Mouse (Mus musculus): ENCODE measurements around the gene Eif4b. TPM values are rescaled to one million over a fixed set of nuclear protein-coding genes. Genes with fewer than 3 reads are reported as not detected.

The Eif4b gene
- polyA plus RNA-seq, 1 experiment = 59.7 TPM

GRCm38 (mm10) chr15:102110701-102111494 is 37.3 kb downstream of the Eif4b start:
- 72% methylated on average over 29 of the region's 29 CpGs for WGBS
- no peak for TF ChIP-seq CTCF (IDR thresholded peaks at IDR 0.05; ENCODE audit: extremely low read depth, insufficient read depth, insufficient read length, insufficient replicate concordance)
- TF ChIP-seq POLR2A (IDR thresholded peaks at IDR 0.05; ENCODE audit: low read depth, low read length) = no peak
- Histone ChIP-seq H3K27ac (ENCODE audit: insufficient read depth, low read length) (no peak overlapping the region), H3K27me3 (ENCODE audit: control insufficient read depth, insufficient read depth, low read length) (no peaks in the 10 kb centered on the region), H3K4me3 (ENCODE audit: extremely low read depth, insufficient read depth, insufficient read length) (no peak overlapping the region), H3K4me1 (ENCODE audit: control insufficient read depth, insufficient read depth, insufficient read length) (peaks cover 5% of the 10 kb centered on the region; the same call in 1 of the 2 replicates), H3K36me3 (ENCODE audit: control insufficient read depth, insufficient read depth, low read length) (no peaks in the 10 kb centered on the region)
- no peak for DNase-seq (ENCODE audit: low read depth in 1 of 2, low spot score in 2 of 2)

- WGBS = 91% methylated on average over 11 of the region's 11 CpGs
- Histone ChIP-seq H3K4me3 (ENCODE audit: extremely low read depth, insufficient read depth, insufficient read length) (no peak overlapping the region), H3K27ac (ENCODE audit: insufficient read depth, low read length) (no peak overlapping the region), H3K36me3 (ENCODE audit: control insufficient read depth, insufficient read depth, low read length) (no peaks in the 10 kb centered on the region), H3K27me3 (ENCODE audit: control insufficient read depth, insufficient read depth, low read length) (no peaks in the 10 kb centered on the region), H3K4me1 (ENCODE audit: control insufficient read depth, insufficient read depth, insufficient read length) (no peaks in the 10 kb centered on the region; the same call in 1 of the 2 replicates)
- DNase-seq (ENCODE audit: low read depth in 1 of 2, low spot score in 2 of 2) = no peak
- TF ChIP-seq POLR2A (IDR thresholded peaks at IDR 0.05; ENCODE audit: low read depth, low read length) (no peak), CTCF (IDR thresholded peaks at IDR 0.05; ENCODE audit: extremely low read depth, insufficient read depth, insufficient read length, insufficient replicate concordance) (no peak)
Observed at GRCm38 (mm10) chr15:102111495-102111829, 37.9 kb downstream of the Eif4b start.

DNA sequence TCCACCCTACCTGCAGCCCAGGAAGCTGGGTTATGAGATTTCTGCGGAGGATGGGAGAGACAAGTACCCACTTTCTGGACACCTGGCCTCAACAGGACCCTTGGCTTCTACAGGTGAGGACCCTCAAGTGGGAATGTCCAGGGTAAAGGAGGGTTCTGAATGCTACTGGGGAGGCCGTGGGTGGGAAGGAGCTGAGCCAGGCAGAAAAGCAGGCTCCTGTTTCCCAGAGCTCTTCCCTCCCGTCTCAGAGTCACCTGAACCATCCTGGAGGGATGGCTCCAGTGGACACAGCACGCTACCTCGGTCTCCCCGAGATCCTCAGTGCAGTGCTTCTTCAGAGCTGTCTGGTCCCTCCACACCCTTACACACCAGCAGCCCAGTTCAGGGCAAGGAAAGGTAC is 38.6 kb downstream of the Eif4b start:
- H3K4me3 ChIP-seq (ENCODE audit: extremely low read depth, insufficient read depth, insufficient read length) = no peak overlapping the region
- DNase-seq (ENCODE audit: low read depth in 1 of 2, low spot score in 2 of 2) = no peak
- H3K36me3 ChIP-seq (ENCODE audit: control insufficient read depth, insufficient read depth, low read length) = peaks cover 3% of the 10 kb centered on the region
- no peaks in the 10 kb centered on the region for H3K27me3 ChIP-seq (ENCODE audit: control insufficient read depth, insufficient read depth, low read length)
- H3K4me1 ChIP-seq (ENCODE audit: control insufficient read depth, insufficient read depth, insufficient read length) = no peaks in the 10 kb centered on the region
- no peak overlapping the region for H3K27ac ChIP-seq (ENCODE audit: insufficient read depth, low read length)
- 92% methylated on average over 6 of the region's 6 CpGs for WGBS
- TF ChIP-seq POLR2A (IDR thresholded peaks at IDR 0.05; ENCODE audit: low read depth, low read length) (no peak), CTCF (IDR thresholded peaks at IDR 0.05; ENCODE audit: extremely low read depth, insufficient read depth, insufficient read length, insufficient replicate concordance) (no peak)

GRCm38 (mm10) chr15:102112827-102113226 is 39.3 kb downstream of the Eif4b start:
- DNase-seq (ENCODE audit: low read depth in 1 of 2, low spot score in 2 of 2) = no peak
- WGBS = 67% methylated on average over 8 of the region's 8 CpGs
- Histone ChIP-seq H3K4me1 (ENCODE audit: control insufficient read depth, insufficient read depth, insufficient read length) (no peaks in the 10 kb centered on the region), H3K4me3 (ENCODE audit: extremely low read depth, insufficient read depth, insufficient read length) (no peak overlapping the region), H3K27me3 (ENCODE audit: control insufficient read depth, insufficient read depth, low read length) (no peaks in the 10 kb centered on the region), H3K27ac (ENCODE audit: insufficient read depth, low read length) (no peak overlapping the region), H3K36me3 (ENCODE audit: control insufficient read depth, insufficient read depth, low read length) (peaks cover 7% of the 10 kb centered on the region)
- TF ChIP-seq POLR2A (IDR thresholded peaks at IDR 0.05; ENCODE audit: low read depth, low read length) = no peak
- no peak for TF ChIP-seq CTCF (IDR thresholded peaks at IDR 0.05; ENCODE audit: extremely low read depth, insufficient read depth, insufficient read length, insufficient replicate concordance)

GRCm38 (mm10) chr15:102113674-102114073 is 40.1 kb downstream of the Eif4b start:
- Histone ChIP-seq H3K4me3 (ENCODE audit: extremely low read depth, insufficient read depth, insufficient read length) (no peak overlapping the region), H3K27me3 (ENCODE audit: control insufficient read depth, insufficient read depth, low read length) (no peaks in the 10 kb centered on the region), H3K27ac (ENCODE audit: insufficient read depth, low read length) (no peak overlapping the region), H3K4me1 (ENCODE audit: control insufficient read depth, insufficient read depth, insufficient read length) (no peaks in the 10 kb centered on the region), H3K36me3 (ENCODE audit: control insufficient read depth, insufficient read depth, low read length) (peaks cover 15% of the 10 kb centered on the region)
- 85% methylated on average over 4 of the region's 4 CpGs for WGBS
- no peak for DNase-seq (ENCODE audit: low read depth in 1 of 2, low spot score in 2 of 2)
- TF ChIP-seq CTCF (IDR thresholded peaks at IDR 0.05; ENCODE audit: extremely low read depth, insufficient read depth, insufficient read length, insufficient replicate concordance) (no peak), POLR2A (IDR thresholded peaks at IDR 0.05; ENCODE audit: low read depth, low read length) (no peak)

GRCm38 (mm10) chr15:102114651-102115260 is 41.2 kb downstream of the Eif4b start:
- 87% methylated on average over 7 of the region's 7 CpGs for WGBS
- Histone ChIP-seq H3K27me3 (ENCODE audit: control insufficient read depth, insufficient read depth, low read length) (no peaks in the 10 kb centered on the region), H3K27ac (ENCODE audit: insufficient read depth, low read length) (no peak overlapping the region), H3K4me3 (ENCODE audit: extremely low read depth, insufficient read depth, insufficient read length) (no peak overlapping the region), H3K36me3 (ENCODE audit: control insufficient read depth, insufficient read depth, low read length) (peaks cover 20% of the 10 kb centered on the region), H3K4me1 (ENCODE audit: control insufficient read depth, insufficient read depth, insufficient read length) (no peaks in the 10 kb centered on the region)
- TF ChIP-seq POLR2A (IDR thresholded peaks at IDR 0.05; ENCODE audit: low read depth, low read length) (no peak), CTCF (IDR thresholded peaks at IDR 0.05; ENCODE audit: extremely low read depth, insufficient read depth, insufficient read length, insufficient replicate concordance) (no peak)
- DNase-seq (ENCODE audit: low read depth in 1 of 2, low spot score in 2 of 2) = no peak

DNA sequence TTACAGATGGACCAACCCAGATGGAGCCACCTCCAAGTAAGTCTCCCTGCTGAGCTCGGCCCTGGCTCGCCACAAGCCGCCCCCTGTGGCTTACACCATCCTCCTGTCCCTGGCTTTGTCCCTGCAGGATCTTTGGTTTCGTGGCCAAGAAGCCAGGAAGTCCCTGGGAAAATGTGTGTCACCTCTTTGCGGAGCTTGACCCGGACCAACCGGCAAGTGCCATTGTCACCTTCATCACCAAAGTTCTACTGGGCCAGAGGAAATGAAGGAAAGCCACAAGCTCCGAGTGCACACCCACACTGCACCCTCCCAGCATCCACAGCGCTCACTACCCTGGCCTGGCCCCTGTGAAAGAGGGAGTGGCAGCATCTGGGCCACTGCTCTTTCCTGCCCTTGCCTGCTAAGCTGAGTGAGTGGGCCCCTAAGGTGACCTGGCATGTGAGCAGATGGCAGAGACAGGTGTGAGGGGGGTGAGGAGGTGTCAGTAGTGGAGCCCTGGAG is 42.2 kb downstream of the Eif4b start:
- WGBS = 16% methylated on average over 9 of the region's 9 CpGs
- TF ChIP-seq POLR2A (IDR thresholded peaks at IDR 0.05; ENCODE audit: low read depth, low read length) = no peak
- TF ChIP-seq CTCF (IDR thresholded peaks at IDR 0.05; ENCODE audit: extremely low read depth, insufficient read depth, insufficient read length, insufficient replicate concordance) = no peak
- H3K36me3 ChIP-seq (ENCODE audit: control insufficient read depth, insufficient read depth, low read length) = peaks cover 20% of the 10 kb centered on the region
- no peak for DNase-seq (ENCODE audit: low read depth in 1 of 2, low spot score in 2 of 2)
- no peaks in the 10 kb centered on the region for H3K27me3 ChIP-seq (ENCODE audit: control insufficient read depth, insufficient read depth, low read length)
- no peak overlapping the region for H3K4me3 ChIP-seq (ENCODE audit: extremely low read depth, insufficient read depth, insufficient read length)
- peak overlapping the region; percentile 25 for H3K27ac ChIP-seq (ENCODE audit: insufficient read depth, low read length)
- no peaks in the 10 kb centered on the region for H3K4me1 ChIP-seq (ENCODE audit: control insufficient read depth, insufficient read depth, insufficient read length)

Data from spleen, adult 2 months (tissue).